Mouse (Mus musculus) ovary, postnatal 10 days (tissue): ENCODE measurements at regions not wholly inside any gene's neighbourhood (a gene's known extent, or its start where the extent isn't known, plus 50 kb on each side); places are given as distances from the start of the nearest gene placed in this dataset.
A peak's percentile ranks its signal among the peaks of the same experiment; 100 is the strongest.
"Not testable (repeated sequence)": the region's sequence is repeated elsewhere in the genome, so short reads cannot be mapped to it uniquely, and the experiment has no call there.

Experiments
- DNase-seq: peaks from one replicate; pipeline ENCODE4 v3.0.0; 2022; ENCODE audit warnings: low spot score

DNA sequence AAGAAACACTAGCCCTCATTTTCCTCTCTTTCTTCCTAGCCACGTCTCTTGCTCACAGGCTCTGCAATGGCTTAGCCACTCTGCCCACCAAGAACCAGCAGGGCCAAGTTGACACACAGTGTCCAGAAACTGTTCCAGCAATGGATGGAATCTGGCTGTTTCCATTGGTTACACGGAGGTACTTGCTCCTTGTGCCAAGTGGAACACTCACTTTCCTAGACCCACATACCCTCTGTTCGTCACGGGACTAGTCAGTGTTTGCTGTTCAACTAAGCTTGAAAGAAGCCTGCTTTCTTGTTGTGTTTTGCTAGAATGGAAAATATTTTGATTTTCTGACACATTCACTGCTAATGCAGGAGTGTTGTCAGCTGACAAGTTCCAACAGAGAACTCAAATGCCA, 575.7 kb upstream of the Gulo start:
- DNase-seq: no peak

DNA sequence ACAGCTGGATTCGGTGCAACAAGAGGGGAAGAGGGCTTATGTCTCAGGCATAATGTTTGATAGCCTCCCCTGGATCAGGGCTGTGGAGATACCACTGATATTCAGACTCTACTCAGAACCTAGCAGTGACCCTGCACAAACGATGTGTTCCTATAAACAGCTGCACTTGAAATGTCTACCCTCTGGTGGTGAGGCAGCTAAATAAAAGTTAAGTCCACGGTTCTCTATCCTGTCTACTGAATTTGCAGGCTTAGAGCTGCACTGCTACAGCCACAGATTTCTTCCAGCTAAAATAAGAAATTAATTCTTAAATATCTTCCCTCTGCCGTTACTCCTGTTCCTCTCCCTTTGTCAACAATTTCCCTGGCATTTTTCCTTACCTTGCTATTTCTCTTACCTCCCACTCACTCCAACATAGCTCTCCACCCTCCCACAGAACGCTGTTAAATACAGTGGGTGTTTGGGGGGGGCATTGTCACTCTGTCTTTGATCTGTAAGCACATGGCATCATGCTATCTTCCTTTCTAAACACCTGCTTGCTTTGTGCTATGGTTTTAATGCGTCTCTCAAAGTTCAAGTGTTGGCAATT, 571.0 kb upstream of the Gulo start:
- DNase-seq: no peak

DNA sequence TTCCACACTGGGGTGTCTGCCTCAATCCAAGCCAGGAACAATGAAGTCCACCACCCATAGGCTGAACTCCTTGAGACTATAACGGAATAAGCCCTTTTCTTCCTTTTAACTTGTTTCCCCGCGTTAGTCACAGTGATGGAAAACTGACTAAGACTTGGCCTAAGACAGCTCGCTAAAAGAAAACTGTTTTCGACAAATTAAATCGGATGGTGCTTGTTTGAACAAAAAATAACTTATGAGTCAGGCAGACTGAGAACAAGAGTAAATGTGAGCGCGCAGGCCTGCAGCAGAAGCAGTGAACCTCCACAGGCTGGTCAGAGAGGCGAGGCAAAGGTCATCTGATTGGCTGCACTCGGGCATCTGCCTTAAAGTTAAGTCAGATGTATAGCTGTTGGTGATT, 557.6 kb upstream of the Gulo start:
- DNase-seq: no peak

DNA sequence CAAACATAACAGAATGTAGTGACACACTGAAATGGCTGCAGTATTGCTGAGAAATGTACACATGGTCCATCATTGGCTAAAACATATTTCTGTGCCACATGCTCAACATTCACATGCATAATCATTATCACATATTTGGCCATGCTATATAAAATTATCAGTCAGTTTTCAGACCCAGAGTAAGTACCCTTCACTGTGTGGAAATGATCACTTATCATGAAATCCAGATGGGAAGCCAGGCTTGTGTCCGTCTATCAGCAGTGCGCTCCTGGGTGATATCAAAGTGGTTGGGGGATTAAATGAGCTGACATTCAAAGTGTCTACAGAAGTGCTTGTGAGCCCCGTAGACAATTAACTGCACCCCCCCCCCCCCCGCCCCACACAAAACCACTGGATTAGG, 553.7 kb upstream of the Gulo start:
- DNase-seq: no peak

DNA sequence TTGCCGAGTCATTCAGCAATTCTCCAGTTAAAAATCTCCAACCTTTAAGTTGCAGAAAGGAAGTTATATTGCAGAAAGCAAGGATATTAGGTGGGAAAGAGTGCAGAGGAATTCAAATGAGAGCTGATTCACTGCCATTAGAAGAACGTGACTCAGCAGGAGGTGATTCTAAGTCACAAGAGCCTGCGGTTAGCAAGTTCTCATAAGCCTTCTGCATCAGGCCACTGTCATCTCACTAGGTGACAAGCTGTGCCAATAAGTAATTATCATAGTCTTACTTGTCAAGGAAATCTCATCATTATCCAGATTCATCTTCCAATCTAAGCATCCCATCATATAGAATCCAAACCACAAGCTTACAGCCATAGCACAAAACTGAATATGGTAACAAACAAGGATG, 552.7 kb upstream of the Gulo start:
- DNase-seq: no peak

DNA sequence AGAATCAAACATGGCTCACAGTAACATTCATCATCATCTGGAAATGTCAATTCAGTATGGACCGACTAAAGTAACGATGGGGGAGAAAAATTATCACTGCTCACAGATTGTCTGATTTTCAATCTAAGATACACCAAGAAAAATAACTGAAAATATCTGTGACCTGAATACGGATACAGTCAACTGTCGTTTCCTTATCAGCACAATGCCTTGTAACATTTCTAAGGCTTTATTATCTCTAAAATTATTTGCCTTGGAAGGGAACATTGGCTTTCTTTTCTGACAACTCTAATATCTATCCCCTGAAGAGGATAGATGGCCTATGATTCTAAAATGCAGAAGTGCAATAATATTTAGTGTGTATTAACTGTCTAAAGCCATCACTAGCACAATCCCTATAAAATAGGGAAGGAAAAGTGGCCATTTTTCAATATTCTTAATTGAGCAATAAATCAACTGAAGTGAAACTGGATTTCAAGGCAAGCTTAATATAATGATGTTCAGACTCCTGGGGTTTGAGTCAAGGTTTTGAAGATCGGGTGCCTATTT, 552.1 kb upstream of the Gulo start:
- no peak for DNase-seq

DNA sequence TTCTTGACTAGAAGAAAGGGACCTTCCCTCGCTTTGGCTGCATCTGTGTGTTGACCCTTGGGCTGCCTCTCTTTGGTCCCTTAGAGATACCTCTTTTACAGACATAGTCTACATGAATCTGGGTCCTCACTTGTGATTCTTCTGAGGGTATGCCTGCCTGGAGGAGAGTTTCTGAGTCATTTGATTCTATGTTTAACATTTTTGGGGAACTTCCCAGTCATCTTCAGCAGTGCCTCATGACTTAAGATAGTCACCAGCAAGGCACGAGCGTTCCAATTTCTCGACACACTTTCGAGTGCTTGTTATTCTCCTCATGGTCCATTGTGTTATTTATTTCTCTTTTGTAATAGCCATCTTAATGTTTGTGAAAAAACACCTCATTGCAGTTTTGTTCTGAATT, 549.4 kb upstream of the Gulo start:
- no peak for DNase-seq

DNA sequence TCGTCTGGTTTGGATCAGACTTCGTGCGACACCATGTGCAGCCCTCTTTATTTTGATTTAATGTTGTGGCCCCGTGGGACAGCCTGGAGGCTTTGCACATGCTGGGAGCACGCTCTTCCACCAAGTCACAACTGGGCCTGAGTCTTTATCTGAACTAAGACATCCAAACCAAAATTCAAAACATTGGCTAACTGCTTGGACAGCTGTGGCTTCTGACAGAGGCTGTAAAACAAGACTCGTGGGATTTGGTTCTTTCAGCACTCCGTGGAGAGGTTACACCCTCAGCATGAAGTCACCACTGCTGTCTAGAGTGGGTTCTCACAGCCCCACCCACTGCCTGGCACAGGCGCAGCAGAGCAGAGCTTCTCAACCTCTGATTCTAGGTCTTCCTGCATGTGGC, 548.6 kb upstream of the Gulo start:
- no peak for DNase-seq

DNA sequence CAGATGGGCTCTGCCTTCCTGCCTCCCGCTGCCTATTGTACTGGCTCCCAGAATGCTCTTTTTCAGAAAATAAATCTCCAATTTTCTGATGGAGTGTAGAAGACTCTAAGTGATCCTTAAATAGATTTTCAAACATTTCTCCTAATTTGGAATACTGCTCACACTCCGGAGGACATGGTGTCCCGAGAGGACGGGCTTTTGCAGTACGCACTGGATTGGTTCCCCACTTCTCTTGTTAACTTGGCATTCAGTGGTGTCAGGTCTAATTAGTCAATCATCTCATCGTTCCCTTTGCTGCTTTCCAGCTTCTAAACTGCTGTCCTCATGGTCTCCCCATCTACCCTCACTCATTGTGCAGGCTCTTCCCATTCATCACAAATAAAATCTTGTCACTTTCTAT, 529.5 kb upstream of the Gulo start:
- DNase-seq: no peak

DNA sequence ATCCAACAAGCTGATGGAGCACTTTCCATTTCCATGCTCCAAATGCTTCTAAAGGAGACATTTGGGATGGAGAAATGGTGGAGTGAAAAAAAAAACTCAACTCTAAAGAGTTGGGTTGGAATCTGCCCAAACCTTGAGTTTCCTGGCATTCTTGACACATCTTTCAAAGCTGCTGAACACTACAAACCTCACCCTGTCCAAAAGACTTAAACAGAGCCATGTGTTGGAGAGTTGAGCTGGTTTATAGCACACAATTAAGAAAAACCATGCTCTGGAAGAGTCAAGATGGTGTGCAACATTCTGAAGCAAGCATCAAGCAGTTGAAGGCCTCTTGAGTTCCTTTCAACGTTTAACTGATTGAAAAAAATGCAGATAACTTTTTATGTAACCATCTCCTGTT, 525.7 kb upstream of the Gulo start:
- DNase-seq: no peak

DNA sequence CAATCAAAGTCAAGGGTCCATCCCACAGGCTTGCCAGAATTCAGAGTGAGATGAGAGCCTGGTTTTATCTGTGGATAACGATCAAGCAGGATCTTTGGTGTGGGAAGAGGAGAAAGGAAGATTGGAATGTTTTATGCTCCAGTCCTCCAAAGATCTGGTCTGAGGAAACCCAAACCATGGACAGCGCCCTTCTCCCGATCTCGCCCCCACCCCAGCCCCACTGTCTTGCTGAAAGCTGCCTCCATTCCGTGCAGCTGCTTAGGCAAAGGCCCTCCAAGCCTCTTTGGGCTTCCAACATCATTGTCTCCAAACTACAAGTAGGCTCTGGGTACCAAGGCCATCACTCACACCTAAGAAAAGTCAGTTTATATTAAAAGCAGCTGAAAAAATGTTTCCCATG, 519.1 kb upstream of the Gulo start:
- no peak for DNase-seq

DNA sequence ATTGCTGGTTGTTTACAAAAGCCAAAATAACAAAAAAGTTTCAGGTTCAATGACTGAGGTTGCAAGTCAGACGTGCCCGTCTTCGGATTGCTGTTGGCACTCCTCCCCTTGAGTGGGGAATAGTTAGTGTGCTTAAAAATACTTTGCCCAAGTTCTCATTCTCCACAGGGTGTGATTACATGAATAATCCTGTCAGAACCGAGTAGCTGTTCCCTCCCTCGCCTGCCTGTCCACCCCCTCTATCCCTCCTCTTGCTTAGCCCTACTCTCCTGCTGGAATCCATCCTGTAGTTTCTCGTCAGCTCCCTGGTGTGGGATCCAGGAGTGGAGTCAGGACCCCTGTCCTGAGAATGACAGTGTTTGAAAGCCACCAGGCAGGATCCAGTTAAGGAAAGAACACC, 518.1 kb upstream of the Gulo start:
- no peak for DNase-seq

DNA sequence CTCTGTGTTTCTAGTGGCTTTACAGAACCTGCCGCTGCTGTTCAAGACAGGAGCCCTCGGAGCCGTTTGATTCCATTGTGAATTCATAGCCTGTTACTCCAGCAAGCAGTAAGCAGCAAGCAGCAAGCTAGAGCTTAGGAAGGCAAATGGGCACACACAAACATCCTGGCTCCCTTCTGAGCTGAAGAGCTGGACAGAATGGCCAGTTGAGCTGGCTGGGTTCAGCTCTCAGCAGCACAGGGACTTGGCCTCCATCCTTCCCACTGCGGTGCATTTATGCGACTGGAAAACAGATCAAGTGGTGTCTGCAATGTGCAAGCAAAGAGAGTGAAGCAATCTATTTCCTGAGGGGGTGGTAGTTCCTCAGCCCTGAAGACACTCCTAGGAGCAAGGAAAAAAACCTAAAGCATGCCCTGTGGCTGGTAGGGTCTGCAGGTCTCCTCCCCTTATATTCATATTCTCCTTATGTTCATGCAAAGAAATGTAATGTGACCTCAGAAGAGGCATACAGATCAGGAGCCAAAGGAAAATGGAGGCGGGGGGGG, 513.9 kb upstream of the Gulo start:
- DNase-seq: no peak

DNA sequence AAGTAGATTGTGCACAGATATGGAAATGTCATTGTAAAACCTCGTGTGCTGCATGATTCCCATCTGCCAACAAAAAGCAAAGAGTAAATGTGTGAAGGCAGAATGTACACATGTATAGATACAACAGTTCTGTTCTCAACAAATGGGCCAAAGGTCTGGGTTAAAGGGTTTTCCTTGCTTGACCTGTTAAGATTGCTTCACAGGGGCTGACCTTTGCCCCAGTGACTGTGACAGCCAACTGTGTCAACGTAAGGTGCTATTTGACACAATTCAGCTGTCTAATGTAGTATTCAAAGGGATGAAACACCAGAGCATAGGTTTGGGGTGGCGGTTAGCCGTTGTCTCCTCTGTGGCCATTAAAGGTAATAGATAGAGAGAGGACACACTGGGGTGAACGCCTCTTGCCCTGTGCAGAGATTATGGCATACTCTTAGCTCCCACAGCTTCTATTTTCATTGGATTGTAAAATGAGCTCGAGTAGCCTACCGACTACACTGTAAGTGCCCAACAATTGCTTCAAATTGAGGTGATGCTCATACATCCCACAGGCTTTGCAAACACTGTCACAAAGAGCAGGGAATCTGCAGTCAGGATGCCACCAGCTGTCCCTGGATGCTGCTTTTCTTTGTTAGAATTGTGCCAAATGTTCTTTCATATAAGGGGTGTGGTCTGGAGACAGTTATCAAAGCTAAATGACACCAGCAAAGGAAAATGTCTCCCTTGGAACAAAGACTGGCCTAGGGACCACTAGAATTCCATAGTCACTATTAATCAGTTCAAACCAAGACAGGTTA, 513.0 kb upstream of the Gulo start:
- no peak for DNase-seq

DNA sequence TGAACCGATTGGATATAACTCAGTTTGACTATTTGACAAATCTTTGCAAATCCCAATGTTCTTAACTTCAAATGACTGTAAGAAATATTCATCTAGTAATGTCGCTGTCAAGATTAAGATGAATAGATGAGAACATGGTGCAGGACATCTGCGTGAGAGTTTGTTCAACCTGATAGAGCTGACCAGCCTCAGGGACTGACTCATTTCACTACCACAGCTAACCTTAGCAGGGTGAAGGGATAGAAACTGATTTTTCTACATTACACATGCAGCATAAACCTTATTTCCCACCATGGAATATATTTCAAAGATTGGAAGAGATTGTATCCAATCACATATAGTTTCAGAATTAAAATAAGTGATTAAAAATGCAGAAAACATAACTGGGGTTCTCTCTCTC, 507.8 kb upstream of the Gulo start:
- no peak for DNase-seq

DNA sequence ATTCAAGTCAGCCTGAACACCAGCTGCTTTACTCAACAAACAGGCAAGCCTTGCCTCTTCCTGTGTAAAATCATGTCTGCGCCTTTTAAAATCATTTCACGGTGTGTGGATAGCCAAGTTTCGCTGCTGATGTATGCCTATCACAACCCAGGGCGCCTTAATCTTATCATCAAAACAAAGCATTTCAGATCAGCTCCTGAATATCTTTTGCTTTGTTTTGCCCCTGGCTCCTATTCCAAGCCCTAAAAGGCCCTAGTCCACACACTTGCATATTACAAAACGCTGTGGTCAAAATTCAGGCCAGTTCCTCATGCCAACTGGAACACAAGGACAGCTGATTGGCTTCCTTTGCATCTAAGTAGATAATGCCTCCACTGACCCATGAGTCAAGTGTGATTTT, 501.7 kb upstream of the Gulo start:
- DNase-seq: no peak

DNA sequence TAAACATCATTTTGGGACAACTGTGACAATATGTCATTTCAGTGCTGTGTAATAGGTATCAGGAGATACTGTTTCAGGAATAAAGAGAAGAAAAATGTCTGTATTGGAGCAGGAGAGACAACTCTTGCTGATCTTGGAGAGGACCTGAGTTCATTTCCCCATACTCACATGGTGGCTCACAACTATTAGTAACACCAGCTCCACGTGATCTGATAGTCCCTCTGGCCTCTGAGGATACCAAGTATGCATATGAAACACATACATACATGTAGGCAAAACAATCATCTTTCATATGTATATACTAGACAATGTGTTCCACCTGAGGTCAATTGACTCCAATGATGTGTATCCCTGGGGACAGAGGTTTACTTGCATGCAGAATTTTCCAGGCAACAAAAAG, 501.2 kb upstream of the Gulo start:
- no peak for DNase-seq

DNA sequence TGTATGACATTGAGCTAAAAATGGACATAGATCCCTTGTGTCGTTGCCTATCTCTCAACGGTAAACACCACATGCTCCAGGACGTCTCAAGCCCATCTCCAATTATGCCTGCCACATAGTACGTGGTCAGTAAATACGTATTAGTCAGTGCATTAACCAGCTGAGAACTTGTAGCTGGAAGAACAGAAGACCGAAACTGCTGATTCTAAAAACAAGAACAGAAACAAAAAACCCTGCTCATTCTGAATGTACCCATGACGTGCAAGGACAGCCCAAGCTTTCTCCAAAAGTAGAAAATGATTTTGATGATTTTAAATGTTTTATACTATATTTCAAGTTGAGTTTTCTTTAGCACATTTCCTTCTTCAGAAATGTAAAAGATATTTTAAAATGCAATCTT, 500.7 kb upstream of the Gulo start:
- DNase-seq: no peak

DNA sequence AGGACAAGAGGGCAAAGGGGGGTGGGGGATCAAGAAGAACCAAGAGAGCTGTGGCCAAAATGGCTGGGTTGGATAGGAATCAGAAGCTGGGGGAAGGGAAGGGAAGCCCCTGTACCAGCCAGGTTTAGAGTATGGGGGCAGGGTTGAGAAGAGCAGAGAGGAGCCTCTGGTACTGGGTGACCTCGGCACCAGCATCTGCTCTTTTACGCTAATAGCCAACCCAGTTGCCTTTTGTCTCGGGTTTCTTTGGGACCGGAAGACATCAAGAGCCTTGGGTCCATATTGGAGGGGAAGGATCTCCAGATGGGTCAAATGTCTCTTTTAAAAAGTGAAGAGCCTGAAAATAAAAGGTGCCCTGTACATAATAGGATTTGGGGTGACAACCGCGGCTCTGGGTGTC, 493.0 kb upstream of the Gulo start:
- no peak for DNase-seq

DNA sequence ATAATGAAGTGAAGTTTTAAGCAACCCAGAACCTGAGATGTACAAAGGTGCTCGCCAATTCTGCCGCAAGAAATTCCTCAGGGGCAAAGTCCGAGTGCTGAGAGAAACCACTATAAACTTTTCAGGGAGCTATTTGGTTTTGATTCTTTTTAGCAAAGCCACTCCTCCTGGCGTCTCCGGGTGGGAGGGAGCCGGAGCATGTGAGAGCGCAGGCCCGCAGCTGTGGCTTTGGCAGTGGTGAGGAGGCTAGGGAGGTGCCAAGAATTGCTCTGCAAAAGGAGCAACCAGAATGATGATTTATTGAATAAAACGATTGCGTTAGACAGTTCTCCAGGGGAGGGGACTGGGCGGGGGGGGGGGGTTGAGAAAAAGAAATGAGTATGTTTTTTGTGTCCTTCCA, 490.9 kb upstream of the Gulo start:
- peak; percentile 21 for DNase-seq

DNA sequence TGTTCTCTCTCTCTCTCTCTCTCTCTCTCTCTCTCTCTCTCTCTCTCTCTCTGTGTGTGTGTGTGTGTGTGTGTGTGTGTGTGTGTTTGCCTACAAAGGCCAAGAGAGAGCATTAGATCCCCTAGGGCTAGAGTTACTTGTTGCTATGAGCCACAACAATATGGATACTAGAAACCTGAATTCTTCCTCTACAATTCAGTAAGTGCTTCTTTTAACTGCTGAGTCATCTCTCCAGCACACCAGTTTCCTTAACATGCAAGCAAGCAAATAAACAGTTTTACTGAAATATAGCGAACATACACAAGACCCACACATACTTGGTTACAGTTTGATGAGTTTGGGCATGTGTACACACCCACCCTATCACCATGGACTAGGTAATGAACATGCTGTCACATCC, 486.1 kb upstream of the Gulo start:
- no peak for DNase-seq

DNA sequence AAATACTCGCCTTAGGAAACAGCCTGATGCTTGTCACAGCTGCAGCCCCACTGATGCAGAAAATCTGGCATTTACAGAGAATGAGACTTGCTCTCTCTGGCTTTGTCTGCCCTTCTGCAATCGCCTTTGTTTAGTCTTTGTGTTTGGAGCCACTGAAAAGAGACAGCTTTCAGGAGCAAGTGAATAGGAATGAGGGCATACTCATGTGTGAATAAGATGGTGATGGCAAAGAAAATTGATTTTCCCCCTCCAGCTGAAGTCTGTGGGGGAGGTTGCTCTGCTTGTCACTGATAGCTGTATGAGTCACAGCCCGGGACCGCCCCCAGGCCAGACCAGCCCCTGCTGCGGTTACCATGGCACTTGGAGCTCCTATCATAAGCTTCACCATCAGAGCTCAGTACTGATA, 485.5 kb upstream of the Gulo start:
- DNase-seq: no peak

DNA sequence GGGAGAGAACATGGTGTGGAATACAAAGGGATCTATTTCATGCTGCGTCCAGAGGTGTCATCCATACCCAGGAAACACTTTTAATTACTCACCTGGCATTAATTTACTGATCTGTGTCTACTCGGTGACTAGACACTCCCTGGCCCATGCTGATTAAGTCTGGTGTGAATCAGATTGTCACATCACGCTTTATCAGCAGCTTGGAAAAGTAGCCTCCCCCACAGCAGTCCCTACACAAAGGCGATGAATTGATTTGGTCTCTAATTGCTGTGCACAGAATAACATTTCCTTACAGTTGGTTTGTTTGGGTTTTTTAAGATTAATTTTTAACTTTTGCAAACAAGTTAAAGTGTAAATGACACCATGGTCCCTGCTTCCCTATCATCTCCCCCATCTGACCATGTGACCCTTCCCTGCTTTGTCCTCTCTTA, 484.7 kb upstream of the Gulo start:
- no peak for DNase-seq

DNA sequence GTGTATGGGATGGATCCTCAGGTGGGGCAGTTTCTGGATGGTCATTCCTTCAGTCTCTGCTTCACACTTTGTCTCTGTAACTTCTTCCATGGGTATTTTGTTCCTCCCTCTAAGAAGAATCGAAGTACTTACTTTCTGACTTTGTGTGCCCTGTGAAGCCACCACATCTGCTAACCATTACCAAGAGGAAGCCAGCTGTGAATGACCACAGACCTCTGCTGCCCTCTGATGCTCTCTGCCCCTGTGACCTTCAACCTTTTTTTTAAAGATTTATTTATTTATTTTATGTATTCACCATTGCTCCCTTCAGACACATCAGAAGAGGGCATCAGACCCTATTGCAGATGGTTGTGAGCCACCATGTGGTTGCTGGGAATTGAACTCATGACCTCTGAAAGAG, 475.7 kb upstream of the Gulo start:
- not testable (repeated sequence) for DNase-seq
